In genomic region chr9:64253021-64253904, GRCm38 (mm10) we compare ENCODE assay signal across 8 mouse cellular contexts. TPM values are rescaled to one million over a fixed set of nuclear protein-coding genes. Genes with fewer than 3 reads are reported as not detected.
A peak's percentile ranks its signal among the peaks of the same experiment; 100 is the strongest.
DNase-seq lines count a peak whose midpoint lies in the region; ATAC-seq and TF ChIP-seq lines count a peak whose summit lies in the region.

Map2k1 (minus strand) TSS chr9:64253631.

- TF ChIP-seq POLR2A in cortical plate, adult 2 months (IDR thresholded peaks at IDR 0.05; ENCODE audit: extremely low read depth, insufficient read depth, low read length): peak; percentile 93

- TF ChIP-seq CTCF in cortical plate, adult 2 months (IDR thresholded peaks at IDR 0.05; ENCODE audit: extremely low read depth, insufficient read depth, low read length): peak; percentile 54

- peak; percentile 99 to 100 for DNase-seq in gastrocnemius, adult 8-10 months (ENCODE audit: low spot score in 2 of 2)
- DNase-seq in hindlimb bud, embryonic 11.5 days (ENCODE audit: extremely low spot score, low read depth, low spot score): peak; percentile 93
- peak; percentile 98 for DNase-seq in left cerebral cortex, adult 8-10 months (ENCODE audit: low spot score in 2 of 2)
- DNase-seq in right cerebral cortex, postnatal 10 days (ENCODE audit: low spot score in 2 of 2): peak; percentile 99 to 100
- DNase-seq in urinary bladder, postnatal 25 days (ENCODE audit: low spot score): peak; percentile 100

- peaks cover 6% of the 10 kb centered on the region for H3K36me3 ChIP-seq in megakaryocyte, embryonic 14.5 days (replicated peaks; ENCODE audit: low read length)

- H3K27me3 ChIP-seq in megakaryocyte, embryonic 14.5 days (replicated peaks): no peaks in the 10 kb centered on the region

- peaks cover 3% of the 10 kb centered on the region for H3K4me1 ChIP-seq in cortical plate, adult 2 months (ENCODE audit: control insufficient read depth, insufficient read depth, low read length)
- peaks cover 45% of the 10 kb centered on the region for H3K4me1 ChIP-seq in megakaryocyte, embryonic 14.5 days

- no peaks in the 10 kb centered on the region for H3K9me3 ChIP-seq in megakaryocyte, embryonic 14.5 days

- peak; percentile 95 for ATAC-seq in activated CD4-positive, CD25-positive, alpha-beta regulatory T cell, adult 4 months

- peak within 1 kb of the TSS; percentile 64 for H3K27ac ChIP-seq in cortical plate, adult 2 months (ENCODE audit: insufficient read depth, low read length)

- peak within 1 kb of the TSS; percentile 78 for H3K4me3 ChIP-seq in cortical plate, adult 2 months (ENCODE audit: insufficient read depth, low read length)
- H3K4me3 ChIP-seq in megakaryocyte, embryonic 14.5 days (replicated peaks): peak within 1 kb of the TSS; percentile 99

RNA-seq across cellular contexts. Expression of gene Map2k1, which starts in this region (rescaled TPM):
- polyA plus RNA-seq in activated CD4-positive, CD25-positive, alpha-beta regulatory T cell, adult 4 months (2017; shearing (Covaris generic)): 10 to 100 TPM; 22.9 to 26.6 TPM
- 172 and 175 TPM in 2 replicates for polyA plus RNA-seq in cortical plate, adult 2 months (2012; rRNA removed)
- total RNA-seq in gastrocnemius, adult 8-10 months (2022): 10 to 100 TPM; 59.2 to 62.4 (median 60.6) TPM
- total RNA-seq in left cerebral cortex, adult 8-10 months (2022): 100 to 1,000 TPM; 274 to 294 (median 288) TPM
- 6.4 and 36.7 TPM in 2 replicates for polyA plus RNA-seq in megakaryocyte, embryonic 14.5 days (2012; ENCODE audit: insufficient read depth, low replicate concordance)

Comparison
In these comparisons a context has a peak if more than half of its experiments do, and no peak if none do; other contexts are left out.
1. Peak in every context shown above with its lines: DNase-seq, ATAC-seq, H3K4me3 ChIP-seq and H3K27ac ChIP-seq.
2. RNA of gene Map2k1 (total RNA-seq): 274 to 294 TPM in left cerebral cortex, adult 8-10 months; 59.2 to 62.4 TPM in gastrocnemius, adult 8-10 months; every median in the first group is over 4 times any median in the second.